Mouse (Mus musculus) myocyte (in vitro differentiated cells): ENCODE data around the gene Frzb.

Source experiments
- E2F4 ChIP-seq: IDR thresholded peaks from one replicate; pipeline ENCODE4 v1.6.1; 2011; ENCODE audit warnings: mild to moderate bottlenecking, control low read depth, moderate library complexity; ENCODE audit not compliant: insufficient read depth
- MAX ChIP-seq: IDR thresholded peaks from one replicate; pipeline ENCODE4 v1.6.1; 2011; ENCODE audit warnings: low read depth, mild to moderate bottlenecking, control low read depth
- MYOD1 ChIP-seq, 3 experiments: IDR thresholded peaks; one replicate each; pipeline ENCODE4 v1.6.1; 2011; ENCODE audit warnings: control low read depth in 2 of 3, low read depth in 2 of 3, mild to moderate bottlenecking in 2 of 3, moderate library complexity in 1 of 3; ENCODE audit not compliant: insufficient read length in 2 of 3, control insufficient read depth in 1 of 3
- MYOG ChIP-seq, 3 experiments: IDR thresholded peaks; one replicate each; pipeline ENCODE4 v1.6.1; 2011; ENCODE audit warnings: control low read depth in 2 of 3, low read depth in 2 of 3, mild to moderate bottlenecking in 2 of 3; ENCODE audit not compliant: insufficient read length in 2 of 3, control insufficient read depth in 1 of 3, insufficient read depth in 1 of 3
- POLR2A ChIP-seq: IDR thresholded peaks from one replicate; pipeline ENCODE4 v1.6.1; 2011; ENCODE audit warnings: low read depth, mild to moderate bottlenecking, control low read depth, moderate library complexity; ENCODE audit not compliant: insufficient read length
- POLR2AphosphoS2 ChIP-seq: IDR thresholded peaks from one replicate; pipeline ENCODE4 v1.6.1; 2011; ENCODE audit warnings: low read depth, control low read depth; ENCODE audit not compliant: insufficient read length
- REST ChIP-seq: IDR thresholded peaks from one replicate; pipeline ENCODE4 v1.6.1; 2011; ENCODE audit warnings: mild to moderate bottlenecking, control low read depth, moderate library complexity; ENCODE audit not compliant: insufficient read depth, insufficient read length
- TCF12 ChIP-seq: IDR thresholded peaks from one replicate; pipeline ENCODE4 v1.6.1; 2011; ENCODE audit warnings: mild to moderate bottlenecking, control low read depth; ENCODE audit not compliant: poor library complexity, insufficient read depth, severe bottlenecking
- TCF3 ChIP-seq: IDR thresholded peaks from one replicate; pipeline ENCODE4 v1.6.1; 2011; ENCODE audit warnings: low read depth, control low read depth; ENCODE audit not compliant: insufficient read length
- USF1 ChIP-seq: IDR thresholded peaks from one replicate; pipeline ENCODE4 v1.6.1; 2011; ENCODE audit warnings: low read depth, mild to moderate bottlenecking, control low read depth, moderate library complexity

GRCm38 (mm10) chr2:80416286-80416685, 31.1 kb downstream of the Frzb start:
- TF ChIP-seq POLR2A (no peak), MAX (no peak), MYOD1 (IDR thresholded peaks at IDR 0.05; ENCODE audit: control insufficient read depth in 1 of 3, insufficient read length in 2 of 3, low read depth in 2 of 3) (no peak), POLR2AphosphoS2 (no peak), MYOG (IDR thresholded peaks at IDR 0.05; ENCODE audit: control insufficient read depth in 1 of 3, insufficient read depth in 1 of 3, insufficient read length in 2 of 3, low read depth in 2 of 3) (no peak), USF1 (no peak), TCF12 (no peak), E2F4 (no peak), TCF3 (no peak), REST (no peak)
